Mouse (Mus musculus): Measurements from ENCODE around the gene Dzip1.

The Dzip1 gene

DNA sequence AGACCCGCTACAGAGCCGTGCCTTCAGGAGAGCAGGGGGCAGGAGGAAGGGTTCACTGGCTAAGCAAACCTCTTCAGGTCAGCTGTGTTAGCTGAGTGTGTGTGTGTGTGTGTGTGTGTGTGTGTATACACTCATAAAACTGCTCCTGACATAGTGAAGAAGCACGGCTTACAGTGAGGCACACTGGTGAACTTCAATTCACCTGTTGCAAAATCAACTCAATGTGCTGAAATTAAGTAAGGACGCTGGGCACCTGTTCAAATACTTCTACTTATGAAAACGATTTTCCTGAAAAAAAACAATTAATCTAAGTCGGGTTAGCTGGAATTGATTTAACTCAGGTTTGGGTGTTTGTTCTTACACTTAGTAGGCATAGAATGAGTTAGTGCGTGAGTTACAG lies 77.1 kb downstream of the Dzip1 start:
- in situ Hi-C loops (cut with MboI; ENCODE audit: unreplicated experiment in 2 of 2) = no loop called here

DNA sequence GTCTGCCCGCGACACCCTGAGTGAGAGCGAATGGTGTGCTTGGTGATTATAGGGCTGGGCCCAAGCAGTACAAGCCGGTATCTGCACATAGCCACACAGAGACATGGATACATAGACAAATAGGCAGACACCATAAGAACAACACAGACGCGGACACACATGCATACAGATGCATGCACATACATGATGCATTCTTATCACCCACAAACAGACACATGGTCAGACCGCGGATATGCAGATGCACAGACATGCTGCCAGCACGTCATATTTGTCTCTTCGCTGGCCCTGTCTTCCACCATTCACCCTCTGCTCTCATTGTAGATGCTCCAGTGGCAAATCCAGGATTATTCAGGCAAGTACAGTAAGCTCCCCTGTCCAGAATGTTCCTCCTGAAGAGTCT lies 78.4 kb downstream of the Dzip1 start:
- in situ Hi-C loops (cut with MboI; ENCODE audit: unreplicated experiment in 2 of 2) = no loop called here

DNA sequence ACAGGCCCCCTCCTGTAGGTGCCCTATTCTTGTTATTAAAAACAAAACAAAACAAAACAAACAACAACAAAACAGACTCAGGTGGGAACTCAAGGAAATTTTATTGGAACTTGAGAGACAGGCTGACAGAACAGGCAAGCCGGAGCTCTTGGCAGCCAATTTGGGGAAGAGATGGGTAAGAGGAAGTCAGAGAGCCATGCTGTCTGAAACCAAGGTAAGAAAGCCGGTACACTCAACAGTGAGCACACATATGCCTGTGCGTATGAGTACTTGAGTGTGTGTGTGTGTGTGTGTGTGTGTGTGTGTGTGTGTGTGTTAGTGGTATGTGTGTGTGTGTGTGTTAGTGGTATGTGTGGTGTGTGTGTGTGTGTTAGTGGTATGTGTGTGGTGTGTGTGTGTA lies 82.9 kb downstream of the Dzip1 start:
- in situ Hi-C loops (cut with MboI; ENCODE audit: unreplicated experiment in 2 of 2) = no loop called here

DNA sequence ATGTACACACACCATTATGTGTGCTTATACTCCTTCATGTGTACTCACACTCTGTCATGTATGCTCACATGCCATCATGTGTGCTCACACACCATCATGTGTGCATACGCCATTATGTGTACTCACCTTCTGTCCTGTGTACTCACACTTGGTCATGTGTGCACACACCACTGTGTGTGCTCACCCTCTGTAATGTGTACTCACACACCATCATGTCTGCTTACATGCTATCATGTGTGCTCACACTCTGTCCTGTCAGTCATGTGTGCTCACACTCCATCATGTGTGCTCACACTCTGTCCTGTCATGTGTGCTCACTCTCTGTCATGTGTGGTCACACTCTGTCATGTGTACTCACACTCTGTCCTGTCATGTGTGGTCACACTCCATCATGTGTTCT lies 85.2 kb downstream of the Dzip1 start:
- in situ Hi-C loops (cut with MboI; ENCODE audit: unreplicated experiment in 2 of 2) = no loop called here

DNA sequence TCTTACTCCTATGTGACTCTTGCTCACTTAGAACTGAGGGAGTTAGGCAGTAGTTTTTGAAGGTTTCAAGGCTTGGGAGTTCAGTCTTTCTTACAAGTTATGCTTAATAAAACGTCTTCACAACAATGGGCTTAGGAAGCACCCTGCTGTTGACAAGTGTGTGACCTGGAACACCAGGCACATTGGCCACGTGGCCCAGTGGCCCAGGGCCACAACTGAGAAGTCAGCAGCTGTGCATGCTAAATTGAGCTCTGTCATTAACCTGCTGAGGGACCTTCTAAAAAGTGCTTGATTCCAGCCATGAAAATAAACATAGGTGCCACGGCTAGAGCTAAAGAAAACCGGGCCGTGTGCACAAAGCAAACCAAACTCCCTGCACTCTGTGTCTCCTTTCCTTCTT lies 85.8 kb downstream of the Dzip1 start:
- in situ Hi-C loops (cut with MboI; ENCODE audit: unreplicated experiment in 2 of 2) = no loop called here

DNA sequence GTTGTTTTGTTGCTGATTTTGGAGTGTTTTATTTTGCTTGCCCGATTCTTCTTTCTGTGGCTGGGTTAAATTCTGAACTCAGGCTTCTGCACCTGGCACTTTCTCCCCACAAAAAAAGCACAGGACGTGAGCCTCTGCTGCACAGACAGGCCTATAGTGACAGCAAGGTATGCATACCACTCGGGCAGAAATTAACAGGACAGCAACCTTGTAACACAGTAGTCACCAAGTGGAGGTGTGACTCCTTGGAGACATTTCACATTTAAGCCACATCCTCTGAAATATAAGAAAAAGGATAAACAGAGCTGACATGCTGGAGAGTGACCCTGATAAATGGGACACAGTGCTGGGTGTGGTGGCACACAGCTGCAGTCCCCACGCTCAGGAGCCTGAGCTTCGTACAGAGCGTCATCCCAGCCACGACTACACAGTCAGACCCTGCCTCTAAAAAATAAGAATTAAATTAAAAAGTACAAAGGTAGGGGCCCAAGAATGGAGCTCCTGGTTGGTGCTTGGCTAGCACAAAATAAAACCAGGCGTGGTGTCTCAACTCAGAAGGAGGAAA lies 86.6 kb downstream of the Dzip1 start:
- in situ Hi-C loops (cut with MboI; ENCODE audit: unreplicated experiment in 2 of 2) = no loop called here

DNA sequence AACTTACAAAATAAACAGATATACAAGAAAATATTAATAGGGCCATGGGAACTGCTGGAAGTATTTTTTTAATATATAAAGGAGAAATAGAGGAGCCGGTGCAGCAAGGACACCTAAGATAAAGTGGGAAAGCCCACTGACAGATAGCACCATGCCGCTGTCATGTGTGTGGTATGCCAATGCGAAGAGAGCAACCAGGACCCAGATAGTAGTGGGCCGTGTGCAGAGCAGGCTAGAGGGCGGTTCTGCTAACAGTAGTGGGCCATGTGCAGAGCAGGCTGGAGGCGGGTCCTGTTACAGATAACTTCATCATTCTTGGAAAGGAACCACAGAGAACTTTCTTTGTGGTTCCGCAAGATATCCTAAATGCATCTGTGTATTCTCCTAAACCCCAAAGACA lies 88.5 kb downstream of the Dzip1 start:
- in situ Hi-C loops (cut with MboI; ENCODE audit: unreplicated experiment in 2 of 2) = no loop called here

DNA sequence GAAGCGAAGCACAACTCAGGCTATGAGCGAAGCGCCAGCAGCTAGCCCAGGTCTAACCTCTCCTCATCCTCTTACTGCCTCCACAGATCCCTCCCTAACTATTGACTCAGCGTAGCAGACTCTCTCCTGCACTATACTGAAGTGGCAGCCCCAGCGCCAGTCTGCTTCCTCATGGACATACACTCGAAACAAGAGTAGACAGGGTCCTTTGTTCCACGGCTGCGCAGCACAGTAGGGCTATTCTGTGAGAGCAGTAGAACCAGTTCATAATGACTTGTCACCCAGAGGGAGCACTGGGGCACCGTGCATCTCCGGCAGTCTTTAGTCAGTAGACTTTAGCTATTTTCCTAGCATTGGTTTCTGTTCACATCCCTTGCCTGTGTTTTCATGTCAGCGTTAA lies 89.1 kb downstream of the Dzip1 start:
- in situ Hi-C loops (cut with MboI; ENCODE audit: unreplicated experiment in 2 of 2) = no loop called here

DNA sequence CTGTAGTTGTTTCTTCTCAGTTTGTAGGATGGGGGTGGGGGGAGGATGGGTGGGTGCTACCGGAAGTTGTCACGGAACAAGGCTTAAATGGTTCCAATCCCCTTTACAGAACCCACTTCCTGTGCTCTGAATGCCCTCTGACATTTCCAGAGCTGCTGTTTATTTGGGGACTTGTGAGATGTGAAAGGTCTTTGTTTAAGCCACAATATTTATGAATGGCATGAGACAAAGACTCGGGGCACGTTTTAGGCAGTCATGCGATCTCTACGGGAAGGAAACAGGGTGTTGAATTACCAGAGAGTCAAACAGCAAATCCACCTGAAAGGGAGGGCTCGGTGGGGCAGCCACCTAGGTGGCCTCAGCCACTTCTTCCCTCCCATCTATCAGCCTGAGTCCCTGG lies 90.9 kb downstream of the Dzip1 start:
- in situ Hi-C loops (cut with MboI; ENCODE audit: unreplicated experiment in 2 of 2) = no loop called here

DNA sequence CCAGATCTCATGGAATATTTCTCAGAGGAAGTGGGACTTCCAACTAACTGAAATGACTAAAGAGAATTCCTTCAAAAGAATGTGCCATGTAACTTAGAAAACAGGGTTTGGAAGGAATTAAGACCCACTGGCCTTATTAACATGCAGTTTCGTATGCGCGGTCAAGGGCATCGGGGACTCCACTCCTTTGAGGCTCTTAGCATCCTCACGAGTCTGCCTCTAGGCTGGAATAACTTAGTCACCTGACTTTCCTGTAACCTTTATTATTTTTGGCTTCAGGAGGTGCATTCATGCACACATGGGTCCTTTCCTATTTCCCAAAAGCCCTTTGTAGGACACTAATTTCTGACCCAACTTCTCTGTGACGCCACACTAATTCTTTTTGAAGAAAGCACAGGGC lies 92.0 kb downstream of the Dzip1 start:
- in situ Hi-C loops (cut with MboI; ENCODE audit: unreplicated experiment in 2 of 2) = no loop called here

DNA sequence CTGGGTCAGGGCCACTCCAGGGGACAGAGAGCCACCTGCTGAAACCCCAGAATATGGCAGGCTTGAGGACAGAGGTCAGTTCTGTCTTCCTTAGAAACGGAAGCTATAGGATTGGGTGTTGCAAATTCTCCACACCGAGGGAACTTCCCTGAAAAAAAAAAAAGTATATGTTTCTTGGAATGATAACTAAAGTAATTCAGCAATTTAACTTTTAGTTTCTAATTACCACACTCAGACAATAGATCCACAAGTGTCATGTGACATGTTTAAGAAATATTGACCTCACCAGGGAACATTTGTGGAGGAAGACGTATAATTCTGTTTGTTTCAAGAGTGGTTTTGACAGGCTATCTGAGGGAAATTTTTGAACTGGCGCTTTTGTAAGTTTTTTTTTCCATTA lies 93.7 kb downstream of the Dzip1 start:
- in situ Hi-C loops (cut with MboI; ENCODE audit: unreplicated experiment in 2 of 2) = no loop called here

DNA sequence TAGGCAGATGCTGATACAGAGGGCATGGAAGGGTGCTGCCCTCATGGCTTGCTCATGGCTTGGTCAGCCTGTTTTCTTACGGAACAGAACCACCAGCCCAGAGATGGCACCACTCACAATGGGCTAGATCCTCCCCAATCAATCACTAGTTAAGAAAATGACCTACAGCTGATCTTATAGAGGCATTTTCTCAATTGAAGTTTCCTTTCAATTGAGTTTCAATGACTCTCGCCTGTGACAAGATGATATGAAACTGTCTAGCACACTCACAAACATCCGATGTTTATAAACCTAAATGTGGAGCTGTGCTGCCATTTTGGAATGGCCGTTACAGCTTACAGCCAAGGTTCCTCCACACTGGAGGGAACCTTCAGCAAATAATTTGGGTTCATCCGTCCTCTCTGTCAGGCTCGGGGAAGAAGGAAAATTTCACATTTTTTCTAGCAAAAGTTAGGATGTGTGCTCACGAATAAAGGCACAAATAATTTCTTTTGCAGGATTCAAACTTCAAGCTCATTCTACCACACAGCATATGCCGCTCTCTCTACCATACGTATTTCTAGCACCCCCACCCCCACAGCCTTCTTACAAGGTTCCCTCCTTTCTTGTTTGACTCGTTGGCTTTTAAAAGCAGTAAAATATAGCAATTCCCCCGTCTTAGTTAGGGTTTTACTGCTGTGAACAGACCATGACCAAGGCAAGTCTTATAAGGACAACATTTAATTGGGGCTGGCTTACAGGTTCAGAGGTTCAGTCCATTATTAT lies 95.7 kb downstream of the Dzip1 start:
- in situ Hi-C loops (cut with MboI; ENCODE audit: unreplicated experiment in 2 of 2) = loop anchor here in 1 of 2 experiments (5.0 kb wide), 1 partner anchor 83 kb away; no protein-coding TSS in a partner anchor

DNA sequence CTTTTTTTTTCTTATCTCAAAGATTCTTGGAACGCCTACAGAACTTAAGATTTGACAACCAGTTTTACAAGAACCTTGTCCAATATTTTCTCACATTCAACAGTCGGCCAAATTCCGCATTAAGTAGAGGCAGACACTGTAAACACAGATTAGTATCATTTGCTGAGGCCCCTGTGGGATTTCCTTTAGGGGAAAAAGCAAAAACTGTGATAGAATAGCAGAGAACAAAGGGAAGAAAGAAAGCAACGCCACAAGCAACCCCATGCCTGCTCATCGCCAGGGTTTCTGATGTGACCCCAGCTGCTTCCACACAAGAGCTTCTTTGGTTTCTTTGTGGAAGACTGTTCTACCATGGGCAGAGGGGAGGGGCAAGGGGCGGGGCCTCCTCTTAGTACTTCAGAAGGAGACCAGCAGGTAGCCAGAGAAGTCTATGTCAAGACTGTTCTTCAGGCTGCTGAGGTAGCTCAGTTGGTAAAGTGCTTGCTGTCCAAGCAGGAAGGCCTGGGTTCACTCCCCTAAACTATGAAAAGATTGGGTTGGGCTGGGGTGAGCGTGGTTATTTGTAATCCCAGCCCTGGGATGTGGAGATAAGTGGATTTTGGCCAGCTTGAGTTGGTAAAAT lies 97.9 kb downstream of the Dzip1 start:
- in situ Hi-C loops (cut with MboI; ENCODE audit: unreplicated experiment in 2 of 2) = loop anchor here in 1 of 2 experiments (5.0 kb wide), 1 partner anchor 85 kb away; no protein-coding TSS in a partner anchor

DNA sequence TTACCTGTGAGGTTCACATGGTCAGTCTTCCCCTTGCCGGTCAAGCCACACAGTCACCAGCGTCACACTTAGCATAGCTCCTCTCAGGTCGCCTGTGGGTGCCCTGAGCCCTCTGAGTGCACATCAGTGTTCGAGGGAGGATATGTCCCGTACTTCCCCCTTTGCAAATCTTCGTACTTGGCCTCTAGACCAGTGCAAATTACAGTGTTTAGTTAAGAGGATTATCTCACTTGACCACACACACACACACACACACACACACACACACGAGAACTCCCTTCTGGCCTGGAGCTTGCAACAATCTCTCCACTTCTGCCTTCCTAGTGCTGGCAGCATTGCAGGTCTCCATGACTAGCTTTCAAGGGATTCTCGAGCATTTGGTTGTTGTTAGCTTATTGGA lies 98.9 kb downstream of the Dzip1 start:
- in situ Hi-C loops (cut with MboI; ENCODE audit: unreplicated experiment in 2 of 2) = loop anchor here in 1 of 2 experiments (5.0 kb wide), 1 partner anchor 86 kb away; no protein-coding TSS in a partner anchor

Data from v-Abl transformed pro-B cells (cell line).